Mouse (Mus musculus) inflammation-experienced regulatory T-cells, adult 6 months (primary cell): ENCODE results near the gene Ankrd49. TPM values are rescaled to one million over a fixed set of nuclear protein-coding genes. Genes with fewer than 3 reads are reported as not detected.

ENCODE experiments used
- ATAC-seq: one replicate; pipeline ENCODE4 v1.8.0; 2017
- polyA plus RNA-seq, 3 experiments: library from polyadenylated mRNA; unstranded; fragments of 100-300 nt; shearing (Covaris generic); gene quantifications; one replicate each; pipeline ENCODE4 v1.2.1; 2017

Ankrd49 gene
- polyA plus RNA-seq, 3 experiments from 2014 or later, result 20.1 to 41.7 (median 29.0) TPM

DNA sequence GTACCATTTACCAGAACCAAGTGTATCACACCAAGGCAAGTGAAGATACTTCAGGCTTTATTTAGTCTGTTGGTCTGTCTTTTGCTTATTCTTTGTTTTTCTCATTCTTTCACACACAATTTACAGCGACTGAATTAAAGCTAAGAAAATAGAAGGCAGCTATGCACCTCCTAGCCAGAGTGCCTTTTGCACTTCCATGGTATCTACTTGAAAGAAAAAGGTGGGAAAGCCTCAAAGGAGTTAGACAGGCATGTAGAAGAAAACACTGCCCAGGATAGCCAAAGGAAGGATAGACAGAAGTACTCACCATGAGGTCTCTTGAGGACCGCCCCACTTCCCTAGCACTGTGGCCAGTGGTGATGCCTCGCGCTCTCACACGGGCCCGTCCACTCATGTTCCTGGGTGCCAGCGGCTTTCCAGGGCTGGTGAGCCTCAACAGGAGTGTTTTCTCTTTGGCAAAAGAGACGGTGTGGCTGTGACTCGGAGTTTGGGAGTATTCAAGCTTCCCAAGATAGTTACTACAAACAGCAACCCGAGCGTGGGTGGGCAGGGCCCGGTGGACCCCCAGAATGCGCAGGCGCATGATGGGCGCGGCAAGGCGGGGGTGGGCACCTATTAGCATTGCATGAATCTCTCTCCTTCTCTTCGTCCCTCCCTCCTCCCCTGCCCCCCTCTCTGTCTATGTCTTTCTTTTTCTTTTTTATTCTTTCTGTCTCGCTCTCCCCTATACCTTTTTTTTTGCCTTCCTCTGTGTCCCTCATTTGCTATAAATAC lies 44.3 kb downstream of the Ankrd49 start, which contains the start of gene Piwil4:
Piwil4 (minus strand) TSS at position 583 of the 774 bp plus-strand sequence.
- ATAC-seq, result no peak

DNA sequence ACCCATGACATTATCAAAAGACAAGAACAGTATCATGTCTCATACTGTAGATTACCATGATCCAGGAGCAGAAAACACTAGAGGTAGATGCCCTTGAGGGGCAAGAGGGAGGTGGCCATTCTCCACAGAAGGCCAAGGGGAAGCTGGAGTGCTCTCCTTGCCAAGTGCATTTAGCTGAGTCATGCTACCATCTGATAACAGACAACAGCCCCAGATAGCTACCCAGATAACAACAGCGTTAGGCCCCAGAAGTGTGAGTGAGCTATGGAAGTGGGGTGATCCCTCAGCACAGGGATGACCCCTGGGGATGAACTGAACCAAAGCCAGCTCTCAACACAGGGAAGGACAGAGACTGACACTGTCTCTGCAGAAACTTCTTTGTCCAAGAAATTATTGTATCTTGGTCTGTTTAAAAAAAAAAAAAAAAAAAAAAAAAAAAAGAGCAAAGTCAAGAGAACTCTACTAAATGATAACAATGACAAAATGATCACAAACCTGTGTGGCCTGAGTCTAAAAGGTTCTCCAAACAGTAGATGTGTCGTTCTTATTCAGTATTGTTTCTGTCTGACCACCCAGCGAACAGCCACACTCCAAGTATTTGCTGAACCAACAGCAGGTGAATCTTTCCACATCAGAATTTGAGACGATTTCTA lies 45.0 kb downstream of the Ankrd49 start:
- ATAC-seq, result no peak

DNA sequence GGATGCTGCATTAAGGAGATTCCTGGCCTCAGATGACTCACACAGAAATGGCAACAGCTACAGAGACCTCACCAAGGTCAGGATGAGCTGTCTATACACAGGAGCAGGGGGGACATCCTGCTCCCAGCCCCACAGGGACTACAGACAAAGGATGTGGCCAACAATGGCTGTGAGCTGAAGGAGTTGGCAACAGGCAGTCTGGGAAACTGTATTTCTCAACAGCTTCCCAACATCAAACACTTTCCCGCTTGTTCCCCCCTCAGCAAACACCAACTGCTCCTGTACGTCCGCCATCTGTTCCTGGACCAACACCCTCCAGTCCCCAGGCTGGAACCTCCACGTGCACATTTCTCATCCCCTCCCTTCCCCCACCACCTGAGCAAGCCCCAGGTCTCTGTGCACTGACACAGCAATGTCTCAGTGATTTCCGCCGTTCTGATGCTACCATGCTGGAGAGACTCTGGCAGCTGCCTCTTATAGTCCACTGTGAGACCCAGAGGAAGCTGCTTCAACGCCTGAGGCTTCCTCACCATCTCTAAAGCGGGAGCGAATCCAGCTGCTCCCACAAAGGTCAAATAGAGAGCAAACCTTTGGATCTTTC lies 53.6 kb downstream of the Ankrd49 start:
- no peak for ATAC-seq

Other genes starting within 250 kb of the Ankrd49 start
- gene Amotl1, start 139.8 kb downstream of the Ankrd49 start, polyA plus RNA-seq, result under 1 TPM in 2 of 3 experiments, not detected in 1; 0.04 to 0.72 TPM
- under 1 TPM; 0.21 to 0.45 (median 0.28) TPM for gene Piwil4, start 44.1 kb downstream of the Ankrd49 start, polyA plus RNA-seq
- gene Fut4, start 32.5 kb downstream of the Ankrd49 start, polyA plus RNA-seq, result not detected
- gene 1700012B09Rik, start 13.8 kb downstream of the Ankrd49 start, polyA plus RNA-seq, result not detected
- gene Mre11a, start 202 bp downstream of the Ankrd49 start, polyA plus RNA-seq, result 10 to 100 TPM; 18.3 to 28.9 (median 26.6) TPM
- 100 to 1,000 TPM in 1 of 3 experiments, 10 to 100 TPM in 1, 1 to 10 TPM in 1; 1.2 to 109 (median 83.0) TPM for gene Gpr83, start 75.4 kb upstream of the Ankrd49 start, polyA plus RNA-seq
- 1,000 to 10,000 TPM in 2 of 3 experiments, 100 to 1,000 TPM in 1; 294 to 1,489 (median 1,424) TPM for gene Izumo1r, start 119.1 kb upstream of the Ankrd49 start, polyA plus RNA-seq